Mouse (Mus musculus) small intestine, adult 2 months (tissue): ENCODE measurements at regions not wholly inside any gene's neighbourhood (a gene's known extent, or its start where the extent isn't known, plus 50 kb on each side); places are given as distances from the start of the nearest gene placed in this dataset.

Source experiments
- H3K27ac ChIP-seq: fragments of 200-500 bp; 2 replicates; pipeline ENCODE4 v1.5.1; 2012; ENCODE audit warnings: low read depth, low read length, control low read depth, inconsistent platforms; ENCODE audit not compliant: insufficient read depth
- H3K27me3 ChIP-seq: fragments of 200-500 bp; 2 replicates; pipeline ENCODE4 v1.6.1; 2012; ENCODE audit warnings: mild to moderate bottlenecking, moderate library complexity, low read length, inconsistent platforms; ENCODE audit not compliant: control insufficient read depth, insufficient read depth
- H3K36me3 ChIP-seq: fragments of 200-500 bp; 2 replicates; pipeline ENCODE4 v1.6.1; 2012; ENCODE audit warnings: mild to moderate bottlenecking, low read length, control low read depth, inconsistent platforms; ENCODE audit not compliant: control insufficient read depth, insufficient read depth
- H3K4me1 ChIP-seq: fragments of 200-500 bp; 2 replicates; pipeline ENCODE4 v1.6.1; 2012; ENCODE audit warnings: low read length, inconsistent platforms, mixed read lengths; ENCODE audit not compliant: control insufficient read depth, insufficient read depth, insufficient read length
- H3K4me3 ChIP-seq: fragments of 200-500 bp; 2 replicates; pipeline ENCODE4 v1.5.1; 2012; ENCODE audit warnings: low read depth, mild to moderate bottlenecking, control low read depth, inconsistent platforms, low read length, moderate library complexity
- CTCF ChIP-seq: fragments of 200-500 bp; IDR thresholded peaks from 2 replicates; pipeline ENCODE4 v1.5.1; 2012; ENCODE audit warnings: low read depth, mild to moderate bottlenecking, control low read depth, inconsistent platforms, low read length, moderate library complexity, mixed read lengths; ENCODE audit not compliant: insufficient replicate concordance, insufficient read length; ENCODE audit errors: extremely low read depth
- POLR2A ChIP-seq: fragments of 200-500 bp; IDR thresholded peaks from 2 replicates; pipeline ENCODE4 v1.6.1; 2012; ENCODE audit warnings: low read depth, mild to moderate bottlenecking, control low read depth, inconsistent platforms, low read length, moderate library complexity
- WGBS: fragments of 180-500 bp; shearing (Covaris S2); methylation state at CpG from one replicate; pipeline ENCODE4 v1.1.7; 2018; 5-methylcytosine and 5-hydroxymethylcytosine counted together

GRCm38 (mm10) chr1:137955139-137955538 is 220.4 kb downstream of the Ptprc start:
- WGBS, result 87% methylated on average over 2 of the region's 2 CpGs
- no peak for TF ChIP-seq CTCF
- TF ChIP-seq POLR2A, result no peak
- no peak overlapping the region for H3K4me3 ChIP-seq
- H3K4me1 ChIP-seq, result no peaks in the 10 kb centered on the region
- no peak overlapping the region for H3K27ac ChIP-seq
- H3K36me3 ChIP-seq, result no peaks in the 10 kb centered on the region
- no peaks in the 10 kb centered on the region for H3K27me3 ChIP-seq

- Histone ChIP-seq H3K4me1 (no peaks in the 10 kb centered on the region), H3K4me3 (no peak overlapping the region), H3K36me3 (no peaks in the 10 kb centered on the region), H3K27ac (no peak overlapping the region), H3K27me3 (no peaks in the 10 kb centered on the region)
- TF ChIP-seq CTCF, result no peak
- no peak for TF ChIP-seq POLR2A
- 81% methylated on average over 1 of the region's 1 CpGs for WGBS
These were observed 222.1 kb downstream of the Ptprc start for GRCm38 (mm10) chr1:137953369-137953768.

- Histone ChIP-seq H3K27me3 (no peaks in the 10 kb centered on the region), H3K36me3 (no peaks in the 10 kb centered on the region), H3K4me1 (no peaks in the 10 kb centered on the region), H3K27ac (no peak overlapping the region), H3K4me3 (no peak overlapping the region)
- WGBS, result 78% methylated on average over 1 of the region's 1 CpGs
- TF ChIP-seq CTCF (no peak), POLR2A (no peak)
These were observed 222.7 kb downstream of the Ptprc start for GRCm38 (mm10) chr1:137952777-137953176.

DNA sequence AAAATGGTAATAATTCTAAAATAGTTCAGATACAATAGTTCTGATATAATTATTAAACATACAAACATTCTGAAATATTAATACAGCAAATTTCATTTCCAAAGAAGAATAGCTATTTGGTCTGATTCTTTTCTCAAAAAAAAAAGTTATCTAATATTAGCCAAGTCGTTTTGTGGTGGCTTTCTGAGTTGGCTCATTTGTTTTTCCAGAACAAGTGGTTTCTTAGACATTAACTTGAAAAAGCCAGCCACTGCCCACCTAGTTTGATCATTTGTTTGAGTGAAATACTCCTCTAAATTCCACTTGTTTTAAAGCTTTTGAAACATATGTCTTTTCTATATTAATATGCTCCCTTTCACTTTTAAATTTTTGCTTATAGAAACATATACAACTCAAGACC is 227.6 kb downstream of the Ptprc start:
- Histone ChIP-seq H3K4me1 (no peaks in the 10 kb centered on the region), H3K4me3 (no peak overlapping the region), H3K27ac (no peak overlapping the region), H3K27me3 (no peaks in the 10 kb centered on the region), H3K36me3 (no peaks in the 10 kb centered on the region)
- TF ChIP-seq POLR2A (no peak), CTCF (no peak)
- WGBS, result 70% methylated on average over 1 of the region's 1 CpGs

DNA sequence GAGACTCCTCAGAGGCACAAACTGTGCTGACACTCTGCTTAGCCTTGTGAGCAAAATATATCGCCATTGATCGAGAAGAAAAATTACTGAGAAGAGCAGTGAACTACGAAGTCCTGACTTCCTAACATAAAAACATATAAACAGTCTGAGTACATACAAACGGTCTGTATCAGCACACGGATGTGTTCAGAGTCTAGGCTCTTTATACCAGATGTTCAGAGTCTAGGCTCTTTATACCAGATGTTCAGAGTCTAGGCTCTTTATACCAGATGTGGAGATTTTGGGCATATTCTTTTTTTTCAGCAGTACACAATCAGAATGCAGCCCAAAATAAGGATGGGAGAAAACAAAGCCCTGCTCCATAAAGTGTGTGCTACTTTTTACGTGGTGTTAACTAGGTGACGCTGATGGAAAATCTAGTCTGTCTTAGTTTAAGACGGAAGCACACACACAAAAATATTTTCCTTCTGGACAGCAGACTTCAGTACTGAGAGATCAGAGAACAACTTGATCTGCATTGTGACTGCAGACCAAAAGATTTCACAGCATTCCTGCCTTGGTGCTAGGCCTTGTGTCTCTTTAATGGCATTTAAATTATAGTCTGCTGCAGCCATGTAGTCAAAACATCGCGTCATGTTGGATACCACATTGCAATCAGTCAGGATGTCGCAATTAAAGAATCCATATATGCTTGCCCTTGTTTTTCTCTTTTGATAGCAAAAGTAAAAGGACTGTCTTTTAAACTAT is 233.6 kb downstream of the Ptprc start:
- 86% methylated on average over 11 of the region's 11 CpGs for WGBS
- TF ChIP-seq POLR2A (no peak), CTCF (no peak)
- Histone ChIP-seq H3K4me3 (no peak overlapping the region), H3K27me3 (no peaks in the 10 kb centered on the region), H3K36me3 (no peaks in the 10 kb centered on the region), H3K4me1 (no peaks in the 10 kb centered on the region), H3K27ac (no peak overlapping the region)

DNA sequence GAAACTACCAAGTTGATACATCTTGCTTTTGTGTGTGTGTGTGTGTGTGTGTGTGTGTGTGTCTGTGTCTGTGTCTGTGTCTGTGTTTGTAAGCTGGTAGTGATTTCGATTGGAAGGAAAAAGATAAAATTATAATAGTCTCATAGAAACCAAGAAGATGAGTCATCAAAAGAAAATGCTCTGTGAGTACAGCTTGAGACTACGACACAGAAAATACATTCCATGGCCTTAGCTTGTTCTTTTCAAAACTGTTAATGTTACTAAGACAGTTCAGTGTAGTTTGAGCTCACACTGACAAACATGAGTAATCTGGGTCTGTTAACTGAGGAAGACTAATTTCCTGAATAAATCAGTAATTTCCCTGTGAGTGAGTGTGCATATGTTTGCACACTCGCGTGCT is 239.8 kb downstream of the Ptprc start:
- H3K27me3 ChIP-seq, result no peaks in the 10 kb centered on the region
- 74% methylated on average over 4 of the region's 4 CpGs for WGBS
- no peaks in the 10 kb centered on the region for H3K4me1 ChIP-seq
- H3K27ac ChIP-seq, result no peak overlapping the region
- no peak for TF ChIP-seq POLR2A
- no peak for TF ChIP-seq CTCF
- no peaks in the 10 kb centered on the region for H3K36me3 ChIP-seq
- no peak overlapping the region for H3K4me3 ChIP-seq

GRCm38 (mm10) chr1:137929764-137930163 is 245.7 kb downstream of the Ptprc start:
- no peak overlapping the region for H3K27ac ChIP-seq

DNA sequence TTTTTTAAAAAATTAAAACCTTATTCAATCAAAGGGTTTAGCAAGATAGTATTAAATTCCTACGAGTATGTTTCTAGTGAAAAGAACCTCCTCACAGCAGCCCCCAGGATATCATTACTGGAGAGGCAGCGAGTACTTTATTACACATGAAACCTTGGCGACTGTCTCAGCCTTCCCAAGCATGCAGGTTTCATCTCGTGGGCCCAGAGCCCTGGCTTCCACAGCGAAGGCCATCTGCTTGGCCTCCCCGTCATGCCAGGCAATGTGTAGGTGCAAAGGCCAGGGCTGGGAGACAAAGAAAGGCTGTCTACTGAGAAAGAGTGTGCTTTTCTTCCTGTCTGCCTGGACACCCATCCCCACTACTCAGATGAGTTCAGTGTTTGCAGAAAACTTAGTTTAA is 247.0 kb downstream of the Ptprc start:
- Histone ChIP-seq H3K27ac (no peak overlapping the region), H3K36me3 (no peaks in the 10 kb centered on the region), H3K4me1 (peaks cover 3% of the 10 kb centered on the region; the same call in 1 of the 2 replicates), H3K27me3 (no peaks in the 10 kb centered on the region), H3K4me3 (no peak overlapping the region)
- WGBS, result 32% methylated on average over 6 of the region's 6 CpGs
- TF ChIP-seq CTCF, result no peak
- TF ChIP-seq POLR2A, result no peak

More at GRCm38 (mm10) chr1:137929764-137930163, 245.7 kb downstream of the Ptprc start:
- Histone ChIP-seq H3K4me3 (no peak overlapping the region), H3K36me3 (no peaks in the 10 kb centered on the region), H3K4me1 (peaks cover 3% of the 10 kb centered on the region; the same call in 1 of the 2 replicates), H3K27me3 (no peaks in the 10 kb centered on the region)
- 79% methylated on average over 3 of the region's 3 CpGs for WGBS
- TF ChIP-seq POLR2A (no peak), CTCF (no peak)
